Mouse (Mus musculus) brain, embryonic 14.5 days (tissue): ENCODE data around the gene Fcnb.

Source experiments
- CTCF ChIP-seq: fragments of 200-500 bp; IDR thresholded peaks from 2 replicates; pipeline ENCODE4 v1.5.1; 2012; ENCODE audit warnings: inconsistent platforms, mild to moderate bottlenecking, moderate library complexity, borderline replicate concordance; ENCODE audit not compliant: insufficient read depth, insufficient read length; ENCODE audit errors: extremely low read depth
- POLR2A ChIP-seq: fragments of 200-500 bp; IDR thresholded peaks from 2 replicates; pipeline ENCODE4 v1.6.1; 2012; ENCODE audit warnings: mild to moderate bottlenecking, inconsistent platforms, borderline replicate concordance; ENCODE audit not compliant: poor library complexity, insufficient read depth, insufficient read length, severe bottlenecking; ENCODE audit errors: extremely low read depth

- no peak for TF ChIP-seq POLR2A
- TF ChIP-seq CTCF = no peak
Observed at GRCm38 (mm10) chr2:28092099-28092498, 7.4 kb upstream of the Fcnb start.
